Mouse (Mus musculus) midbrain, embryonic 14.5 days (tissue): Measurements from ENCODE around the gene Trmt10c. TPM values are rescaled to one million over a fixed set of nuclear protein-coding genes. Genes with fewer than 3 reads are reported as not detected.
A peak's percentile ranks its signal among the peaks of the same experiment; 100 is the strongest.

Experiments
- ATAC-seq: fragments of 200-750 bp; cut with Nextera tagmentation; 2 replicates; pipeline ENCODE4 v1.8.0; 2017; ENCODE audit warnings: moderate number of reproducible peaks, moderate library complexity; ENCODE audit not compliant: low FRiP score, low TSS enrichment
- DNase-seq: peaks from one replicate; pipeline ENCODE4 v3.0.0-alpha.2; 2015
- H3K27ac ChIP-seq: fragments of 300-500 bp; sonication (generic); replicated peaks from 2 replicates; pipeline ENCODE4 v1.5.1; 2014; ENCODE audit warnings: mild to moderate bottlenecking, low read depth, low read length, moderate library complexity
- H3K27me3 ChIP-seq: fragments of 300-500 bp; sonication (generic); 2 replicates; pipeline ENCODE4 v1.6.1; 2014; ENCODE audit warnings: low read length, control low read depth, mixed read lengths; ENCODE audit not compliant: control insufficient read depth, insufficient read depth
- H3K36me3 ChIP-seq: fragments of 300-500 bp; sonication (generic); 2 replicates; pipeline ENCODE4 v1.6.1; 2014; ENCODE audit warnings: low read length, control low read depth; ENCODE audit not compliant: control insufficient read depth, insufficient read depth
- H3K4me1 ChIP-seq: fragments of 300-500 bp; sonication (generic); 2 replicates; pipeline ENCODE4 v1.6.1; 2014; ENCODE audit warnings: mild to moderate bottlenecking, antibody characterized with exemption, low read length, control low read depth; ENCODE audit not compliant: control insufficient read depth, insufficient read depth
- H3K4me2 ChIP-seq: fragments of 300-500 bp; sonication (generic); 2 replicates; pipeline ENCODE4 v1.6.1; 2014; ENCODE audit warnings: mild to moderate bottlenecking, low read length, moderate library complexity
- H3K4me3 ChIP-seq: fragments of 300-500 bp; sonication (generic); replicated peaks from 2 replicates; pipeline ENCODE4 v1.5.1; 2014; ENCODE audit warnings: low read depth, low read length
- H3K9ac ChIP-seq: fragments of 300-500 bp; sonication (generic); replicated peaks from 2 replicates; pipeline ENCODE4 v1.6.1; 2014; ENCODE audit warnings: mild to moderate bottlenecking, low read length, moderate library complexity
- H3K9me3 ChIP-seq: fragments of 300-500 bp; sonication (generic); 2 replicates; pipeline ENCODE4 v1.6.1; 2016; ENCODE audit warnings: low read length, control low read depth, mixed read lengths; ENCODE audit not compliant: control insufficient read depth
- WGBS: fragments of 180-500 bp; shearing (Covaris S2); extraction: QIAGEN DNeasy Blood & Tissue Kit; methylation state at CpG from one replicate; pipeline ENCODE4 v1.1.7; 2014; 5-methylcytosine and 5-hydroxymethylcytosine counted together
- polyA plus RNA-seq: library from polyadenylated mRNA; unstranded; fragments of >200 nt; fragmentation: Nextera tagmentation; extraction: Ambion mirVana; gene quantifications from 2 replicates; pipeline ENCODE4 v1.2.1, GENCODE M21; 2014

Gene Trmt10c
- polyA plus RNA-seq, result 23.8 and 24.0 TPM in 2 replicates

DNA sequence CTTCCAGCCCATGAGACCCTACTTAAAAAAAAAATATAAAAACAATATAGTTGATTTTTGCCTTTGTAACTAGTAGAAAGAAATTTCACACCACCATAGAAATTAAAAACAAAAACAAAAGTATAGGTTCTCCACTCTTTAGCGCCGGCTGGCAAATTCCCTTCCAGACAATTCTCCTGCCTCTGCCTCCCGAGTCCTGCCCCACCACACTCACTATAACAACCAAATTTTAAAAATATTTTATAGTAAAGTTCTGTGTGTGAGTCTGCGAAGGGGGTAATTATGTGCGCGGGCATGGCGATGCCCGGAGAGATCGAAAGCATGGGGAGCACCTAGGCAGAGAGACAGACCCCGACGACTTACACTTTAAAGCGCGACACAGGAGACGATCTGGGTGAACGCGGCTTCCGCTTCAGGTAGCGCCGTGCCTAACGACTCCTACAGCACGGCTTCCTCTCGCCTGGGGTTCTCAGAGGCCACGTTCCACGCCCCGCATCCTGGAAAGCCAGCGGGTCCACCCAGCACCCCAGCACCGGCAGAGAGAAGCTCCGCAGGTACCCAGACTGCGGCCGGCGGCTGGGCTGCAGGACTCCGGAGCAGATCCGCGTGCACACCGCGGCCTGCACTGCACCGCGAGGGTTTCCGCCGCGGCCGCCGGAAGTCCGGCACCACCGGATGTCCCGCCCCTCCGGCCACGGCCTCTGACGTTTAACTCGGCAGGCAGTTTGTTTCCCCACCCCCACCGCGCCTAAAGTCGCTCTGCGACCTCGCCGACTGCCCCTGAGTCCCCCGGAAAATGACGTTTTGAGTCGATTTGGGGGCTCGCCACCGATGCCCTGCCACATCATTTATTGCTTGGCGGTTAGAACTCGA lies at the start of gene Trmt10c:
Gene Trmt10c (minus strand): TSS at position 682 of the 873 bp plus-strand sequence.
- no peaks in the 10 kb centered on the region for H3K9me3 ChIP-seq
- peak within 1 kb of the TSS; percentile 78 for H3K9ac ChIP-seq
- no peaks in the 10 kb centered on the region for H3K27me3 ChIP-seq
- WGBS, result under 1% methylated on average over 63 of the region's 63 CpGs
- peak within 1 kb of the TSS; percentile 72 for H3K4me2 ChIP-seq
- peak within 1 kb of the TSS; percentile 85 for H3K27ac ChIP-seq
- peak within 1 kb of the TSS; percentile 86 for H3K4me3 ChIP-seq
- ATAC-seq (peak; percentile 100), DNase-seq (peak; percentile 97)
- peaks cover 12% of the 10 kb centered on the region for H3K4me1 ChIP-seq
- peaks cover 22% of the 10 kb centered on the region for H3K36me3 ChIP-seq

DNA sequence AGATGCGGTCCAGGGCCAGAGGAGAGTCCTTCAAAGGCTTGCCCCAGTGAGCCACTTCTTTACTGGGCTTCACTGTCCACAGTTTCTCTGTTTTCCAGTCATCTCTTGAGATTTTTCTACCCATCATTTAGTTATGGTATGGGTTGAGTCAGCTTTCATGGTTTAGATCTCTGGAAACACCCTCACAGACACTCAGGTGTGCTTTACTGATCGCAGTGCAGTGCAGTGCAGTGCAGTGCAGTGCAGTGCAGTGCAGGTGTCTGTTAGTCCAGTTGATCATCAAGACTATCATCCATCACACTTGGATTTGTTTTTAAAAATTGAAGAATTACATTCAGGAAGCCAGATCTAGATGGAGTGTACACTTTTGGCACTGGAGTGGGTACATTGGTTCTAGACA lies 48.7 kb upstream of the Trmt10c start:
- Histone ChIP-seq H3K9ac (no peak overlapping the region), H3K9me3 (no peaks in the 10 kb centered on the region), H3K36me3 (peaks cover 24% of the 10 kb centered on the region; the same call in 1 of the 2 replicates), H3K4me2 (no peak overlapping the region), H3K4me3 (no peak overlapping the region), H3K27me3 (no peaks in the 10 kb centered on the region), H3K4me1 (no peaks in the 10 kb centered on the region), H3K27ac (no peak overlapping the region)
- WGBS, result 97% methylated on average over 2 of the region's 2 CpGs
- ATAC-seq (no peak), DNase-seq (no peak)

DNA sequence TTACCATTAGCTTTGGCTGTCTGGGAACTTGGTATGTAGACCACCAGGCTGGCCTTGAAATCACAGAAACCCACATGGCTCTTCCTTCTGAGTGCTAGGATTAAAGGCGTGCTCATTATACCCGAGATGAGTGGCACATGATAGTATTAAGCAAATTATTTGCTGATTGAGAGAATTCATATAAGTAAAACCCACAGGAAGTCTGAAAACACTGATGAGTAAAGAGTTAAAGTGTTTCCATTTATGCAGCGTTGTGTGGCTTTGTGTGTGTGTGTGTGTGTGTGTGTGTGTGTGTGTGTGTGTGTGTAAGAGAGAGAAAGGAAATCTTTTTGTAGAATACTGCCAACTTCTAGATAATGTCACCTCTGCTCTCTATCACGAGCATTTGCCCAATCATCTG lies 44.1 kb upstream of the Trmt10c start:
- Histone ChIP-seq H3K27ac (no peak overlapping the region), H3K36me3 (peaks cover 20% of the 10 kb centered on the region), H3K4me2 (no peak overlapping the region), H3K27me3 (no peaks in the 10 kb centered on the region), H3K9me3 (no peaks in the 10 kb centered on the region), H3K4me3 (no peak overlapping the region), H3K9ac (no peak overlapping the region), H3K4me1 (0 out of 2 replicates have a peak, but pooled peaks cover 3% of the 10 kb centered on the region)
- ATAC-seq (no peak), DNase-seq (no peak)
- 92% methylated on average over 4 of the region's 4 CpGs for WGBS

DNA sequence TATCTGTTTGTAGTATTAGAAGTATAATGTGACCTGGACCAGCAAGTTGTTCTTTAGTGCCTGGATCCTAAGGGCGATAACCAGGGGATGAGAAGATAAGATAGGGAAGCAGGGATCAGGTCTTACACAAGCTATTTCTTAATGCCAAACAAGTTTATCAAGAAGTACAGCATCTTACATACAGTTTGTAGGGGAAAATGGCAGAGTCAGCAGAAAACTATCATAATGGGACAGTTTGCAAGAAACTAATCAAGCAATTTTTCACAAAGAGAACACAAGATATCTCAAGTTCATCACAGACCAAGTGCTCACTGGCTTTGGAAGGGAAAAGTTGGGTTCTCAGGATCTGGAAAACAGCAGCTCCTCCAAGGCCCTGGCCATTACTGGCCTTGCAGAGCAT lies 41.8 kb upstream of the Trmt10c start:
- H3K27ac ChIP-seq, result no peak overlapping the region
- H3K27me3 ChIP-seq, result no peaks in the 10 kb centered on the region
- H3K9me3 ChIP-seq, result no peaks in the 10 kb centered on the region
- 93% methylated on average over 1 of the region's 1 CpGs for WGBS
- no peak overlapping the region for H3K4me3 ChIP-seq
- no peak overlapping the region for H3K4me2 ChIP-seq
- H3K4me1 ChIP-seq, result 0 out of 2 replicates have a peak, but pooled peaks cover 8% of the 10 kb centered on the region
- H3K36me3 ChIP-seq, result peaks cover 6% of the 10 kb centered on the region; the same call in 1 of the 2 replicates
- DNase-seq (no peak), ATAC-seq (no peak)
- H3K9ac ChIP-seq, result no peak overlapping the region

DNA sequence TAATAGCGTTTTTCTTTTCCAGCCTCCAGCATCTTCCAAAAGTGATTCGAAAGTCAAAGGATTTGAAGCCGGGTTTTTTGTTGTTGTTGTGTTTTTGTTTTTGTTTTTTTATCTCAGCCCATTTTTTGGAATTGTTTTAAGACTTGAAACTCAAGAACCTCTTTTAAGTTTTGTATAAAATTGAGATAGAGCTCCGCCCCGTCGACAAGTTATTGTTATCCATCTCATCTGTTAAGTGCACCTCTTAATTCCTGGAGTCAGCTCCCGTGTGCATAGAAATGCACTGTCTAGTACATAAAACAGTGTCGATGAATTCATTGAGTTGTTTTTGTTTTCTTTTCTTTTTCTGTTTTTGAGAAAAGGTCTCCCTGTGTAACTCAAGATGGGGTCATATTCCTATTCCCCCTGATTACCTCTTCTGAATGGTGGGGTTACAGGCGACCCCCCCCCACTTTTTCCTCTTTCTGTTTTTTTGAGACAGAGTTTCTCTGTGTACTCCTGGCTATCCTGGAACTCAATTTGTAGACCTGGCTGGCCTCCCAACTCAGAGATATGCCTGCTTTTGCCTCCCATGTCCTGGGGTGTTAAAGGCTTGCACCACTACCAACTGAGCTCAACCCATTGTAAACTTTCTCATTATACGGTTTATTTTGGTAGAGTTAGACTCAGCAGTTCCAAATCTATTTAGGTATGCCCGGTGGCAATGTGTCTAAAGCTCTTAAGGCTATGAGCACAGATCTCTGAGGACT lies 38.7 kb upstream of the Trmt10c start:
- peak overlapping the region; percentile 75 for H3K4me3 ChIP-seq
- WGBS, result 5% methylated on average over 11 of the region's 11 CpGs
- peak overlapping the region; percentile 84 for H3K9ac ChIP-seq
- no peaks in the 10 kb centered on the region for H3K27me3 ChIP-seq
- DNase-seq (peak; percentile 9), ATAC-seq (no peak)
- H3K4me1 ChIP-seq, result 0 out of 2 replicates have a peak, but pooled peaks cover 8% of the 10 kb centered on the region
- H3K27ac ChIP-seq, result peak overlapping the region; percentile 96
- no peaks in the 10 kb centered on the region for H3K9me3 ChIP-seq
- peaks cover 3% of the 10 kb centered on the region; the same call in 1 of the 2 replicates for H3K36me3 ChIP-seq
- H3K4me2 ChIP-seq, result peak overlapping the region; percentile 70

DNA sequence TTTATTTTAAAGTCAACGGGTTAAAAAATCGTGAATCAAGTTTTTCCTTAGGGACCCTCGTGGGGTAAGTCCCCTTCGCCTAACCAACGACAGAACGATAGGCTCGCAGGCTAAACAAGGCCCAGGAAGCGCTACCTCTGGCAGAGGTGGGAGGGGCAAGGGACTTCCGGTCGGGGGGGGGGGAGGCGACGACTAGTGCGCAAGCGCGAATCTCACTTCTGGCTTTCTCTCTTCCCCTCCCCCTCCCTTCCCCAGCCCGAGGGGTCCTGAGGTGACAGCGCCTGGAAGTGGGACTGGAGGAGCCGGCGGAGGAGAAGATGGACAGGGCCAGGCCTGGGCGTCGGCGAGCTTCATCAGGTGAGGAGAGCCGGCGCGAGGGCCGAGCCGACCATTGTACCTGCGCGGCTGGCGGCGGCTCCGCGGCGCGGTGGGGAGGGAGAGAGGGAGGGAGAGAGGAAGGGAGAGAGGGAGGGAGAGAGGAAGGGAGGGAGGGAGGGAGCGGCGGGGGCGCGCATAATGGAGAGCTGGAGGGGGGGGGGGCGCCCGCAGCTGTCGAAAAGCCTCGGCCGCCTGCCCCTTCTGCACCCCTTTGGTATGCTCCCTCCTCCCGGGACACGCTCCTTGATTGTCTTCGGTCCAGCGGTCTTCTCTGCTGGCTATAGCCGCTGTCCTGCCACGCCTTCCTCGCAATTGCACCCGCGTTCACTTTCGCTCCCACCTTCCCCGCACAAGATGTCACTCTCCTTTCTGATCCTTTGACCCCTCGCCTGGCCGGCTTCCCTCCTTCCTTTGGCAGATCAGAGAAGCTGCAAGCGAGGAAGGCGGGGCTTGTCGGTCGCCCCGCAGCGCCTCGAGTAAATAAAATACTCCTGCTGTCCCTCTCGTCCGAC lies 37.8 kb upstream of the Trmt10c start:
- Histone ChIP-seq H3K27me3 (no peaks in the 10 kb centered on the region), H3K36me3 (peaks cover 3% of the 10 kb centered on the region; the same call in 1 of the 2 replicates), H3K9ac (peak overlapping the region; percentile 84), H3K4me2 (peak overlapping the region; percentile 70), H3K4me3 (peak overlapping the region; percentile 75), H3K9me3 (no peaks in the 10 kb centered on the region), H3K27ac (peak overlapping the region; percentile 96), H3K4me1 (0 out of 2 replicates have a peak, but pooled peaks cover 8% of the 10 kb centered on the region)
- peak; percentile 92 for ATAC-seq
- under 1% methylated on average over 64 of the region's 66 CpGs for WGBS
- DNase-seq, result peak; percentile 97

DNA sequence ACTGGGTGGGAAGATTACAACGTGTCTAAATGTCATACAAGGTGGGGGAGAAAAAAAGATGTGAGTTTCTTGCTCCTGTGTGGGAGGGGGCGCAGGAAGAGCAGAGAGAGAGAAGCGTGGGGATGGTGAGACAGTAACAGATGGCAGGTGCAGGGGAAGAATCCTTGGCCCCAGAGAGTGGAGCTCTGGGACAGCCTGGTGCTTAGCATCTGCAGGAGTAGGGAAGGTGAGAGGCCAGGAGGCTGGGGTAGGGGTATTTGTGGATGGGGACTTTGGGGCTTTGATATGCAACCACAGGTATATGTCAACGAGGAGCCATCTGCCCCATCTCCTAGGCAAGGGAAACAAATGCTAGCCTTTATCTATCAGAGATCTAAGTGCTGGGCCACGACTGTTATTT lies 36.9 kb upstream of the Trmt10c start:
- DNase-seq (no peak), ATAC-seq (no peak)
- Histone ChIP-seq H3K4me1 (0 out of 2 replicates have a peak, but pooled peaks cover 8% of the 10 kb centered on the region), H3K9me3 (no peaks in the 10 kb centered on the region), H3K27me3 (no peaks in the 10 kb centered on the region), H3K9ac (no peak overlapping the region), H3K4me3 (no peak overlapping the region), H3K4me2 (peak overlapping the region; percentile 42; the same call in 1 of the 2 replicates), H3K36me3 (peaks cover 3% of the 10 kb centered on the region; the same call in 1 of the 2 replicates), H3K27ac (peak overlapping the region; percentile 61)
- 83% methylated on average over 5 of the region's 5 CpGs for WGBS

DNA sequence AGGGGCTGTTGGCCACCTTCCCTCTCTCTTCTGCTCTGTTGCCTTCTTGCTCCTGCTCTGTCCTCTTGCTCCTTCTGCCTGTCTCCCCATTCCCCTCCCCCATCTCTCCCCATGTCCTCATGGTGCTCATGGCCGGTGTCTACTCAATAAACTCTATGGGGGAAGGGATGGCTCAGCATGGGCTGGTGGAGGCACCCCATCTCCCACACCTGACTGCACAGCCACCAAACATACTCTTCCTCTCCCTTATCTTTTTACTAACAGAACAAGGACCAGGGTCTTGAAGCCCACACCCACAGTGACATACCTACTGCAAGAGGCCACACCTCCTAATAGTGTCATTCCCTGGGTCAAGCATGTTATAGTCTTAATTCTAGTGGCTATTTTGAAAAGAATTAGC lies 36.5 kb upstream of the Trmt10c start:
- Histone ChIP-seq H3K27me3 (no peaks in the 10 kb centered on the region), H3K27ac (peak overlapping the region; percentile 61; the same call in 1 of the 2 replicates), H3K4me3 (no peak overlapping the region), H3K9me3 (no peaks in the 10 kb centered on the region), H3K4me2 (no peak overlapping the region), H3K36me3 (peaks cover 3% of the 10 kb centered on the region; the same call in 1 of the 2 replicates), H3K4me1 (0 out of 2 replicates have a peak, but pooled peaks cover 8% of the 10 kb centered on the region), H3K9ac (no peak overlapping the region)
- 95% methylated on average over 1 of the region's 1 CpGs for WGBS
- DNase-seq (no peak), ATAC-seq (no peak)
